Mouse (Mus musculus): ENCODE measurements around the gene Stac3.

Stac3 gene

DNA sequence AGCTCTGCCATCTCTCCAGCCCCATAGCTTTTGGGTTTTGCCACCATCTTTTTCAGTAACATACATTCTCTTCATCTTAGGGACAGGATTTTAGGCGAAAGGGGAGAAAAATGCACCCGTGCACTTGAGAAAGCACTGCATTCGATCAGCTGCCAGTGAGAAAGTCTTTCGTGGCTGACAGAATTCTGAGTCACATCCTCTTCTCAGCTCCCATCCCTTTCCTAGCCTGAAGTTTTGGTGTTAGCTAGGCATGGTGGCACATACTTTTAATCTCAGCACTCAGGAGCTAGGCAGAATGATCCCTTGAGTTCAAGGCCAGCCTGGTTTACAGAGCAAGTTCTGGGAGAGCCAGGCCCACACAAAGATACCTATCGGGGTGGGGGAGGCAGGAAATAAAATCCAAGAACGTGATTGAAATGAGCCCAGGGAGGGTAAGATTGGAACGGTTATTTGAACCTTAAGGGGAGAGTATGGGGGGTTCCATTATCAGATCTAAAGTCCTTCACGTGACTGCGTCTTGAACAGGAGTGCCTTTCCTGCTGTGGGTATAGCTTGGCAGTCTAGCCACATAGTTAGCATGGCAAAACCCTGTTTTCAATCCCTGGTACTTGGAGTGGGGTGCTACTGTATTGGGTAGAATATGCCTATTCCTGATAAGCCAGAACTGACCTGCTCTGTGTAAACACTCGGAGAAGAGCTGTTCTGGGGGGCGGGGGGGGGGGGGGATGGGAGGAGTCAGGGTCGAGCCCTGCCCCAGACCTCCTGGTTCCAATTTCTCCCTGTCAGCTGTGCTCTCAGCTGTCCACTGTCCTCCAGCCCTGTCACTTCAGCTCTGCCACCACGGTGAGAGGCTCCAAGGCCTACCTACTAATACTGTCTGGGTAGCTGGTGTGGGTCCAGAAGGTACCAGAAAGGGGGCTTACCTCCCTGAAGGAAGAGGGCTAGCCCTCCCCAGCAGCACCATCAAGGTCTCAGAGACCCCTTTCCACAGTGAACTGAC, at the start of gene Stac3:
Stac3 (plus strand) TSS at position 793 of the 1,000 bp plus-strand sequence.
- no peak for DNase-seq

DNA sequence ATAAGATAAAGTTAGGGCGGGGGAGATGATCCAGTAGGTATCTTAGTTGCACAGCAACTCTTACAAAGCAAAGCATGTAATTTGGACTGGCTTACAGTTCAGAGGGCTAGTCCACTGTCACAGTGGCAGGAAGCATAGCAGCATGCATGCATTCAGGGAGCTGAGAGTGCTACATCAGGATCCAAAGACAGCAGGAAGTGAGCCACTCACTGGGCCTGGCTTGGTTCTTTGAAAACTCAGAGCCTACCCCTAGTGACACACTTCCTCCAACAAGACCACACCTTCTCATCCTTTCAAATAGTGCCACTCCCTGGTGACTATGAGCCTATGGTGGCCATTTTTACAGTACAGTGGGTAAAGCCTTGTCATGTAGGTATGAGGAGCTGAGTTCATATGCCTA, 47.8 kb upstream of the Stac3 start:
- DNase-seq = no peak

DNA sequence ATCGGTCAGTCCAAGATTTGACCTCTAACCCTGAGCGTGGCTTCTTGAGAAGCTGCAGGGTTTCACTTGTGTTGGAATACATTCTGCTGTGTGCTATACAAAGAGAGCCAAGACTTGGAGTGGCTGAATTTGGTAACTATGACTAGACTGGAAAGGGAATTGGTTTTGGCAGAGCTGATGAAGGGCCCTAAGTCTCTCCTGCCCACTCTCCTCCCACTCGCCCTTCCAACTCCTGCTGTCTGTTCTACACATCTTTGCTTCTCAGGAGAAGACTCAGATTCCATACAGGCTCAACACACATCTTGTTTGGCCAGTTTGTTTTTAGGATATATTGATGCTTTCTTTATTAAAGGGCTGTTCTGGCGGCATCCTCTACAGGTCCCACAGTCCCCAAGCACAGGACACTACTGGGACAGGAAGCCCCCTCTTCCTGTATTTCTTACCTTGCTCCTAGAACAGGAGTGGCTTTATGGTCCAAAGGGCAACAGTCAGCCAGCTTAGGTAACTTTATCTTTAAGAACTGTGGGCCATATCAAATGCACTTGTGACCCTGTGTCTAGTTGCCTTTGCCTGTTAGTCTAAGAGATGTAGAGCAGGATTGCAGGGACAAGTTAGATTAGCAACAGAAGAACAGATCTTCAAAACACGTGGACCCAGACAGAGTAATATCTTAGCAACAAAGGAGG, 38.9 kb upstream of the Stac3 start:
- DNase-seq = no peak

DNA sequence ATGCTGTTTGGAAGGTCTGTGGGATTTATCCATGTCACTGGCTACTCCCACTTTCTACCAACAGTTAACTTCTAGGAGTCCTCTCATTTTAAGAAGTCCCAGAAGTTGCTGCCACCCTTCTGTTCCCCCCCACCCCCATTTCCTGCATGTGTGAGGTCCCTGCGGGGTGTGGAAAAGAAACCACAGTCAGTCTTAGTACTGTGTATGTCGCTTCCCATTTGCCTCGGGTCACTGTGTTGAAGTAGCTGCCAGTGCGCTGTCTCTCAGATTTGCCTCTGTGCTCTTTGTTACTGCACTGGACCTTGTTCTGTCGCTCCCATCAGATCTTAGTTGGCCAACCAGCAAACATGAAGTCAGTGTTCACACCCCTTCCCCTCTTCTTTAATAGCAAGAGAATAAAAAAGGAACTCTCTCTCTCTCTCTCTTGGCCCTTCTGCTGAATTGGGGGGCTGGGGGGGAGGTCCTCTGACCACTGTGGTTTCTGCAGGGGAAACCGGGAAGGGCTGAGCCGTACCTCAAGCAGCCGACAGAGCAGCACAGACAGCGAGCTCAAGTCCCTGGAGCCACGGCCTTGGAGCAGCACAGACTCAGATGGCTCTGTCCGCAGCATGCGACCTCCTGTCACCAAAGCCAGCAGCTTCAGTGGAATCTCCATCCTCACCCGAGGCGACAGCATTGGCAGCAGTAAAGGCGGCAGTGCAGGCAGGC, 30.1 kb upstream of the Stac3 start:
- DNase-seq = peak; percentile 1

DNA sequence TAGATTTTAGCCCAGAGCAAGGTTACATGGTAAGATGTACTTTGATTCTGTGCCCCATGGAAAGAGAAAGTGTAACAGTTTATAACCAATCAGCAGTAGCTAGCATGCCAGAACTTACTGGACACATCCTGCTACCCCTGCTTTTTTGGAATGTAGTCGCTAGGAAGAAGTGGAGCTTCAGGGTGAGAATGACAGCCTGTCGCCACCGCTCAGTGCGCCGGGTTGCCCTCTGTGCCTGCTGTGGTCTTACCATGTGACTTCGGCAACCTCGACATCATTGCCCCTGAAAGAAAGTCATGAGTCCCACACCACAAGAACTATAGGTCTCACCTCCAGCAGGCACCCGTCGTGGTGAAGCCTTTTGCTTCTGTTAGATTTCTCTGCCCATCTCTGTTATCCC, 28.8 kb upstream of the Stac3 start:
- DNase-seq = no peak

DNA sequence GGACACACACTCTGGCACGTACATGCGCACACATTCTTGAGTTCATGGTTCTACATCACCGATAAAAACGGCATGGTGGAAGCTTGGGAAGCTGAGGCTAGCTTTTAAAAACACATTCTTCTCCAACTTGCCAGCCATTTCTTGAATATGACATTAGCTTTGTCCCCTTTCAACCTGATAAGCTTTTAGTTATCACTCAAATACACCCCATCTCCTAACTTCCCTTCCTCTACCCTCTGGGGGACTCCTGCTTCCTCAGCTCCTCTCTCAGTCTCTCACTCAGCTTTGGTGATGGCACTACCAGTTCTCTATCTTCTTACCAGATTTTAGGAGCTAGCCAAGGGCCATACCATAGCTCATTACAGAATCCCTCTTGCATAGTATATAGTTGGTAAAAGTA, 26.3 kb upstream of the Stac3 start:
- no peak for DNase-seq

DNA sequence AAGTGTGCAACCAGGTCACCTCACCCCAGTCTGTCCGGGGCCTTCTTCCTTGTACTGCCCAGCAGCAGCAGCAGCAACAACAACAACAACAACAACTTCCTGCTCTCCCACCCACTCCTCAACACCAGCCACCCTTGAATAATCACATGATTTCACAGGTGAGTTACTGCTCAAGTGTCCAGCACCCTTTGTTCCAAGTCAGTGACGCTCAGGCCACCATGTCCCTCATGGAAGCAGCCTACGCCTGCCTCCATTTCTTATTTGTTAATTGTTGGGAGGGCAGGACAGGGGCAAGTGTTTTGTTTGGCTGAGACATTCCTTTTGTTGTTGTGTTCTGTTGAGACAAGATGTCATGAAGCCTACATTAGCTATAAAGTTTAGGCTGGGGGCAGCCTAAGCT, 24.9 kb upstream of the Stac3 start:
- no peak for DNase-seq

DNA sequence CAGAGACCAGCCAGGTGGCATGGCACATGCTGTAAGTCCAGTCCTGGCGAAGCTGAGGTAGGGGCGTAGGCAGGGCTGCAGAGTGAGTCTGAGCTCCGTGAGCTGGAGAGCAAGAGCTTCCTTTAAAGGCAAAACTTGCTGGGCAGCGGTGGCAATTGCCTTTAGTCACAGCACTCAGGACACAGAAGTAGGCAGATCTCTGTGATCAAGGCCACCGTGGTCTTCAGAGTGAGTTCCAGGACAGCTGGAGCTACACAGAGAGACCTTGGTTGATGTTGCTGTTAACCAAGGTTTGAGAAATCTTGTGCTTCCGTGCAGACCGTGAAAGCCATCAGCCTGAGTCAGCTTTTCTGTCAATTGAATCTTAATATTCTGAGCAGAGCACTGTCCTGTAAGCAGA, 24.2 kb upstream of the Stac3 start:
- no peak for DNase-seq

DNA sequence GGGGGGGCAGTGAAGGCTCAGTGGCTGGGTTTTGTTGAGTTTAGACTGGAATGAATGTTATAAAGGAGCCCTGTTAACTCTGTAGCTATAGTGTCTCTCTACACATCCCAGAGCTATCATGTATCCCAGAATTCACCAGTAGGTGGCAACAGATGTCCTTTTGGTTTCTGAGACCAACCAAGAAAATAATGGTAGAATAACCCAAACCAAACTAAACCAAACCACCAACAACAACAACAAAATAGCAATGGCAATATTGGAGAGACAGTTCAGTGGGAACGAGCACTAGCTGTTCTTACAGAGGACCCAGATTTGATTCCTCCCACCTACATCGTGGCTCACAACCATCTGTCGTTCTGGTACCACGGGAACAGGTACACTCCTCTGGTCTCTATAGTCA, 22.4 kb upstream of the Stac3 start:
- peak; percentile 65 for DNase-seq

DNA sequence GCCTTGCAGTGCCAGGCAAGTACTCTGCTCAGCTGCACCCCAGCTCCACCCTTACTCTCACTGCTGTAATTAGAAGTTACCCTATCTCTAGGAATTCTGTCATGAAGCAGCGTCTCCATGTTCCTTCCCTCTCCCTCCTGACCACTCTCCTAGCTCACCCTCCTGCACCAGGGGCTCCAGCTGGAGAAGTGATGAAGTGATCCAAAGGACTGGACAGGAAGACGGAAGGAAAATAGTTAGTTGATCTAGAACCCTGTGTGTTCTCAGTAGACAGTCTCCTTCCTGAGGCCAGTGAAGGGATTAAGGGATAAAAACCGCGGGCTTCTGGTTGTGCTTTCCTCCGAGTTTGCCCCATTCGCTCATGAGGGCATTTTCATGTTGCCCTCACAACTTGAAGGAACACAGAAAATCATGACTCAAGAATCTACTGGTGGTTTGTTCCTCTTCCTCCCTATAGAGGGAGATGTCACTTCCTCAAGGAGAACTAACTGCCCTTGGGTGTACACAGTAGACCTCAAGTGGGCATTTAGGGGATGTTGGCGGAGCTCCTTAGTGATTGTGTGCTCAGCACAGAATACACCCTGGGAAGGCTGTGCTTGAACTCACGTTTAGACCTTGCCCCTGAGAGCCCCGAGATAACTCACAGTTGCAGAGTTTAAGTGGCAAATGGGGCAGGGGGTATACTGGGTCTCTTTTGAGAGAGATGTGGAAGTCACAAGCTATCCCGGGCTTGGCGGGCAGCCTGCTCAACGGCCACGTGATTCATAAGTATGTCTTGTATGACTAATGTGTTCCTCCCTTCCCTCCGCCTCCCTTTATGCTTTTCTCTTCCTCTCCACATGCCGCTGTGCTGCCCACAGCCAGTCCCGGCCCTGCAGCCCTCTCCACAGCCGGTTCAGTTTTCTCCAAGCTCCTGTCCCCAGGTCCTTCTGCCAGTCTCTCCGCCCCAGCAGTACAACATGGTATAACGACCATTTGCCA, 20.4 kb upstream of the Stac3 start:
- peak; percentile 73 for DNase-seq

DNA sequence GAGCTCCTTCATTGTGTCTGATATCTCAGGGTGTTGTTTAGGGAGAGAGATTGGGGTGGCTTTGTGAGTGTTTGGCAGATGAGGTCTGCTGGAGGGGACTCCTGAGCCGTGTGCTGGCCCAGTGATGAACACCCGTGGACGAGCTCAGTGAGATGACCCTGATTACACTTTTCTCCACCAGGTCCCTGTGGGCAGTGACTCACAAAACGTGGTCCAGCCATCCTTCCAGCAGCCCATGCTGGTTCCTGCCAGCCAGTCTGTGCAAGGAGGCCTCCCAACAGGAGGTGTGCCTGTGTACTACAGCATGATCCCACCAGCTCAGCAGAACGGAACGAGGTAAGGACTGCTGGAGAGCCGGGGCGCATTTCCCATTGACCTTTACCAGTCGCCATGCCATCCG, 16.3 kb upstream of the Stac3 start:
- DNase-seq = no peak

DNA sequence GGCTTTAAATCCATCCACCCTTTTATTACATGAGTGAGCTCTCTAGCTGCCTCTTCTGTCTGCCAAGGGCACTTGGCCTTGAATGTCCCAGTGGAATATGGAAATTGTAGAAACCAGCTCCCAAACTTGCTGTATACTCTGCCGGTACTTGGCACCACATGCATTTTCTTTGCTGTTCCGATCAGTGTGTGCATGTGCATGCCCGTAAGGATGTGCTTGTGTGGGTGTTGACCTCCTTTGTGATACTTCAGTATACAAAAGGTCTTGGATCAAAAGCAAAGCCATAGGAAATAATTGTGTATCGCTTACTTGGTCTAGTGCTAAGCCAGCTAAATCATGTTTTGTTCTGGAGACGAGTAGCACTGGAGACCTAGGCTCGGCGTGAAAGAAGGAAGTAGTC, 12.6 kb upstream of the Stac3 start:
- no peak for DNase-seq

DNA sequence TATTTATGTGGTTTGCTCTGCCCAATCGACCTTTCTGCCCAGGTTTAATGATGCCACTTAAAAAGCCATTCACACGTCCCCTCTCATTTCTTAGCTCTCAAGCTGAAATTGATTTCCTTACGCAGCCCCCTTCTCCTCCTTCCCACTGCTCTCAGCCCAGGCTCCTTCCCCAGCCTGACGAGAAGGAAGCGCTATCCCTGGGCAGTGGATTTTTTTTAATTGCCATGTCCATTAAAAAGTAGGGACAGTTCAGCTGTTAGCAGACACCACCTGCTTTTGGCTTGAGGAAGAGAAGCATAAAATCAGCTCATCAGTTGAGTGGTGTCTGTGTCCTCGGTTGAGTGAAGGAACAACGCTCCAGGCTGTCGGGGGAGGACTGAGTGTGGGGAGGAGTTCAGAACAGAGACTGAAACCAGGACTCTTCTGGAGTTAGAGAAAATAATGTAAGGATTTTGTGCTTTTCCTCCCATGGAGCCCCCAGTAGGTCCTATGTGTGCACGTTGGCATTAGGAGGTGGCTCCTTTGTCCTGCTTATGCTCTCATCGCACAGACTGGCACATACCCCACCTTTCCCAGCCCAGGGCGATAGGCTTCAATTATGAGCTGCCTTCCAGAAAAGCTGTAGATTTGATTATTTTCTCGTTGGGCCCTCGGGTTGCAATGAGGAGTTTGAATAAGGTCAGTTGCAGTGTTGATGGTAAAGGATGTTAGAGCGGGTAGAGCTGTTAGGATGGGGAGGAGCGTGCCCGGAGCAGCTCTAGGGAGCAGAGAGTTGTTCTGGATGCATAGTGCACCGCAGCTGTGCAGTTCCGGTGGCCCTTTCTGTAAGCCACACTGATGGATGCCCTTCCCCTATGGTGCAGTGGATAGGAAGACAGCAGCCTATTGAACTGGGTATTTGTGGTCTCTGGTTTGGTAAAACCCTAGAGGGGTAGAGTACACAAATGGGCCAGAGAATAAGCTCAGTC, 11.0 kb upstream of the Stac3 start:
- no peak for DNase-seq

DNA sequence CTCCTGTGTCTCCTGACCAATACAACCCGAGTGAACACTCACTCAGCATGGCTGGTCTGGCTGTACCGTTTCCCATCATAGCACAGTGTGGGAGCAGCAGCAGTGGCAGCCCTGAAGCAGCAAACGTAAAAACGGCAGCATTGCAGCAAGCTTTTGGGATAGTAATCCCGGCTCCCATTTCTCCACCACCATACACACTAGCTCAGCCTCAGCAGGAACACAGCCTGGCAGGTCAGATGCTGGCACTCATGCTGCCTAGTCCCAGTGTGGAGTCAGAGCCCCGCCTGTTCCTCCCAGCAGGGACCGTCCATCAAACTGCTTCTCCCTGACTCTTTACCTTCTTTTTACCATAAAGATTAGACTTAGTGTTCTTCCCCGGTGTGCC, 10.4 kb upstream of the Stac3 start:
- no peak for DNase-seq

DNA sequence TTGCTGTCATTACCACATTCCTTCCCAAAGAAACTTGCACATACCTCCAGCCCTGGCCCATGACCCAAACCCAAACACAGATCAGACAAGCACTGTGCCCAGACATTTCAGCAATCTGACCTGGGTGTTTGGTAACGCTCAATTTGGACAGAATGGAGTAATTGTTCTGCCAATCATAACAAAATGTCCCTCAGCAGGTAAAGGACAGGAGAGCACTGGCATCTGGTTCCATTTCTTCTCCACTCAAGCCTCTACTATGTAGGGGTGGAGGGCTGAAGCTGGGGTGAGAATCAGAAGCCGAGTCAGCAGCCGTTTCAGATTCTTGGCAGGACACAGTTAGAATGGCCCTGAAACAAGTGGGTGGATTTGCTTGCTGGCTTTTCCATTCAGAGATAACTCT, 9.4 kb upstream of the Stac3 start:
- DNase-seq = no peak

DNA sequence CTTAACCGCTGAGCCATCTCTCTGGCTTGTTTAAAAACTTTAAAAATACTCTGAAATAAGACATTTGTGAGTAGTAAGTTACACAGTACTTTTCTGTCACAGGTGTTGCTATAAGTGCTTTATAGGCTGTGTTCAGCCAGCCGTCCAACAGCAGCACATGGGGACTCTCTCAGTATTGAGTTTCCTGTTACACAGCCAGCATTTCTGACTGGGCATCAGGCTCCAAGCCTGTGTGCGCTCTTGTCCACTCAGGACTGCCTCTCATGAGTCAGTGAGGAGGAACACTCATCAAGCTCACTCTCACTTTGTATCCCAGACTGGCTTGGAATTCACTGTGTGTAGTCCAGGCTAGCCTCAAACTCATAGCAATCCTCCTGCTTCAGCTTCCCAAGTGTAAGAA, 5.3 kb upstream of the Stac3 start:
- no peak for DNase-seq

DNA sequence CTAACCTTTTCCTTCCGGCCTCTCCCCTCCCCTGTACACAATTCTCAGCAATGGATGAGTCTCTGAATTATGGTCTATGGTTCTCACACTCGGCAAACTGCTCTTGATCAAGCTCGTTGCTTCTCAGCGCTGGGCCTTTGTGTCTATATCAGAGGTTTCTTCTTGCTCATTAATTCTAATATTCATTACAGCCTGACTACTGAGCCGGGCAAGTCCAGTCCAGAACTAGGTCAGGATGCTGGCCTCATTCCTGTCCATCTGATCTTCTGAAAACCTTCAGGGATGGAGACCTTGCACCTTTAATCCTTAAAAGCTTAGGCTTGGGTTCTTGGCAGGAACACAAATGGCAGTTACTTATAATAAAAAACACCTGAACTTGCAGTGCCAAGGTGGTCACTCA, 2.0 kb upstream of the Stac3 start:
- no peak for DNase-seq

DNA sequence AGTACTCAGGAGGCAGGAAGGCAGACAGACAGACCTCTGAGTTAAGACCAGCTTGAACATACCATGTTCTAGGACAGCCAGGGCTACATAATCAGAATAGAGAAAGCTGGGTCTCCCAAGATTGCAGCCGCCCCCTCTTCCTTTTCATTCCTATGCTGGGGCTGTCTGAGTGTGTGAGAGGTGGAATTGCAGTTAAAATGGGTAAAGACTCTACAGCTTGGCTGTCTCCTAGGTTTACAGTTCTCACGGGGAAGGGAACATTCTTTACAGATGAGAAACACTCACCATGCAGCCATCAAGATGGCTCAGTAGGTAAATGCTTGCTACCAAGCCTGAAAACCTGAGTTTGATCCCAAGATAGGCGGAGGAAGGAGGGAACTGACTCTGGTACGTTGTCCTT, 1.4 kb upstream of the Stac3 start:
- no peak for DNase-seq

DNA sequence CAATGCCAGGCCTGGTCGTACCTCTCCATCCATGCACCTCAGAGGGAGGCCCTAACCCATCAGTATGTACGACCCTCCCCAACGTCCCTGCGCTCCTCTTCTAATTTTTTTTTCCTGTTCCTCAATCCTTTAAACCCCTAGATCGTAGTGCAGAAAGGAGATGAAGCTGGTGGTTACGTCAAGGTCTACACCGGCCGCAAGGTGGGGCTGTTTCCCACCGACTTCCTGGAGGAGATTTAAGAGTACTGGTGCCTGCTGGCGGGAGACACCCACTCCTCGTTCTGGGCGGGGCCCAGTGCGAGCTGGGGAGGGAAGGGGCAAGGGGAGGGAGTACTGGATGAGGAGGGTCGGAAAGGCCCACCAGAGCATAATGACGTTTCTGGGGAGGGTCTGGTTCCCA, 6.8 kb downstream of the Stac3 start:
- peak; percentile 82 for DNase-seq

DNA sequence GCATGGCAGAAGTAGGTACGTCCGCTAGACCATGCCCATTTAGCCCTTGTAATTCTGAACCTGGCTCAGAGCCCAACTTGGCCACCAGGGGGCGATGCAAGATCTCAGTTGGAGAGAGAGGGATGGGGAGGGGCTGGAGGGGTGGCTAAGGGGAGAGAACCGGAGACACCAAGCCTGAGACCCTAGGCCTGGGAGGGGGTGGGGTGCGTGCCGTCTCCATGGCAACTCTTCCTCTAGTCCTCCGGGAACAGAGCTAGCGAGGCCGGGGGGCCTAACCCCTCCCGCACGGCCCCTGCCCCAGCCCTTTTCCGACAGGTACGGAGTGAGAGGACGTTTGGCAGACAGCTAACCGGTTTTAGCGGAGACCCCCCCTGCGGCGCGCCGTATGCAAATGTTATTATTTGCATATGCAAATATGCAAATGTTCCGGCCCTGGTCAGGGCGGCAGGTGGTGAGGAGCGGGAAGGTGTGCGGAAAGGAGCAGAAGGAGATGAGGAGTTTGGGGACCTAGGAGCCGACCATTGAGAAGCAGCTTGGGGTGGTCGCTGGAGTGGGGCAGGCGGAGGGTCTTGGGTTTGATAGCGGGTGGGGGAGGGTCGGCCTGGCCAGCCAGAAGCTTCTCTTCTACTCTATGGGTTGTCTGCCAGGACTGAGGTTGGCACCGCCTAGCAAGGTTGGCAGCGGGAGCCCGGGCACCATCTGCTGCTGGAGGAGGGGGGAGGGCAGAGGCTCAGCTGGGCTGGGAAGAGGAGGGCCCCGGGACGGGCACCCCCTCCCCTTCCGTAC, 7.8 kb downstream of the Stac3 start:
- DNase-seq = peak; percentile 91

Measured in lung, postnatal 36 days (tissue).